Mouse (Mus musculus) heart, postnatal 0 days (tissue): ENCODE results near the gene Fam131b.

Source experiments
- CTCF ChIP-seq: IDR thresholded peaks from 2 replicates; pipeline ENCODE4 v1.5.1; 2016; ENCODE audit warnings: antibody characterized with exemption, control low read depth, low read depth
- EP300 ChIP-seq: IDR thresholded peaks from 2 replicates; pipeline ENCODE4 v1.6.1; 2016; ENCODE audit warnings: antibody characterized with exemption, low read depth

- TF ChIP-seq CTCF (no peak), EP300 (no peak)
These were observed 33.5 kb upstream of the Fam131b start for GRCm38 (mm10) chr6:42357901-42358300.
